Mouse (Mus musculus): ENCODE measurements around the gene 9430038I01Rik. TPM values are rescaled to one million over a fixed set of nuclear protein-coding genes. Genes with fewer than 3 reads are reported as not detected.
"Not testable (repeated sequence)": the region's sequence is repeated elsewhere in the genome, so short reads cannot be mapped to it uniquely, and the experiment has no call there.

Gene 9430038I01Rik
- total RNA-seq (2017): 18.2 to 26.9 TPM (median 23.7 TPM) in 3 replicates

GRCm38 (mm10) chr7:137410337-137411197 is at the start of gene 9430038I01Rik:
Gene 9430038I01Rik (minus strand): TSS chr7:137410762.
- ATAC-seq (replicated peaks; ENCODE audit: insufficient number of reproducible peaks, low FRiP score, low TSS enrichment, poor library complexity, severe bottlenecking): peak; percentile 94

- ATAC-seq (replicated peaks; ENCODE audit: insufficient number of reproducible peaks, low FRiP score, low TSS enrichment, poor library complexity, severe bottlenecking): no peak
Observed at GRCm38 (mm10) chr7:137445321-137445720, 34.8 kb upstream of the 9430038I01Rik start.

- no peak for ATAC-seq (replicated peaks; ENCODE audit: insufficient number of reproducible peaks, low FRiP score, low TSS enrichment, poor library complexity, severe bottlenecking)
Observed at GRCm38 (mm10) chr7:137442951-137443350, 32.4 kb upstream of the 9430038I01Rik start.

GRCm38 (mm10) chr7:137438962-137439361 is 28.4 kb upstream of the 9430038I01Rik start:
- ATAC-seq (replicated peaks; ENCODE audit: insufficient number of reproducible peaks, low FRiP score, low TSS enrichment, poor library complexity, severe bottlenecking): not testable (repeated sequence)

GRCm38 (mm10) chr7:137438179-137438550 is 27.6 kb upstream of the 9430038I01Rik start:
- ATAC-seq (replicated peaks; ENCODE audit: insufficient number of reproducible peaks, low FRiP score, low TSS enrichment, poor library complexity, severe bottlenecking): no peak

GRCm38 (mm10) chr7:137437440-137438178 is 27.0 kb upstream of the 9430038I01Rik start, which contains the start of gene Glrx3:
Gene Glrx3 (plus strand): TSS chr7:137437614.
- peak; percentile 100 for ATAC-seq (replicated peaks; ENCODE audit: insufficient number of reproducible peaks, low FRiP score, low TSS enrichment, poor library complexity, severe bottlenecking)

- no peak for ATAC-seq (replicated peaks; ENCODE audit: insufficient number of reproducible peaks, low FRiP score, low TSS enrichment, poor library complexity, severe bottlenecking)
Observed at GRCm38 (mm10) chr7:137436901-137437300, 26.3 kb upstream of the 9430038I01Rik start.

GRCm38 (mm10) chr7:137431769-137432603 is 21.4 kb upstream of the 9430038I01Rik start:
- ATAC-seq (replicated peaks; ENCODE audit: insufficient number of reproducible peaks, low FRiP score, low TSS enrichment, poor library complexity, severe bottlenecking): no peak

GRCm38 (mm10) chr7:137426693-137427092 is 16.1 kb upstream of the 9430038I01Rik start:
- ATAC-seq (replicated peaks; ENCODE audit: insufficient number of reproducible peaks, low FRiP score, low TSS enrichment, poor library complexity, severe bottlenecking): no peak

GRCm38 (mm10) chr7:137421236-137421635 is 10.7 kb upstream of the 9430038I01Rik start:
- peak; percentile 88 for ATAC-seq (replicated peaks; ENCODE audit: insufficient number of reproducible peaks, low FRiP score, low TSS enrichment, poor library complexity, severe bottlenecking)

- ATAC-seq (replicated peaks; ENCODE audit: insufficient number of reproducible peaks, low FRiP score, low TSS enrichment, poor library complexity, severe bottlenecking): peak; percentile 87
Observed at GRCm38 (mm10) chr7:137420550-137420949, 10.0 kb upstream of the 9430038I01Rik start.

GRCm38 (mm10) chr7:137414710-137415109 is 4.1 kb upstream of the 9430038I01Rik start:
- ATAC-seq (replicated peaks; ENCODE audit: insufficient number of reproducible peaks, low FRiP score, low TSS enrichment, poor library complexity, severe bottlenecking): no peak

GRCm38 (mm10) chr7:137407428-137408058 is 3.0 kb downstream of the 9430038I01Rik start:
- no peak for ATAC-seq (replicated peaks; ENCODE audit: insufficient number of reproducible peaks, low FRiP score, low TSS enrichment, poor library complexity, severe bottlenecking)

- ATAC-seq (replicated peaks; ENCODE audit: insufficient number of reproducible peaks, low FRiP score, low TSS enrichment, poor library complexity, severe bottlenecking): no peak
Observed at GRCm38 (mm10) chr7:137404146-137404545, 6.4 kb downstream of the 9430038I01Rik start.

- no peak for ATAC-seq (replicated peaks; ENCODE audit: insufficient number of reproducible peaks, low FRiP score, low TSS enrichment, poor library complexity, severe bottlenecking)
Observed at GRCm38 (mm10) chr7:137398973-137399372, 11.6 kb downstream of the 9430038I01Rik start.

- no peak for ATAC-seq (replicated peaks; ENCODE audit: insufficient number of reproducible peaks, low FRiP score, low TSS enrichment, poor library complexity, severe bottlenecking)
Observed at GRCm38 (mm10) chr7:137397361-137397910, 13.1 kb downstream of the 9430038I01Rik start.

GRCm38 (mm10) chr7:137395421-137395820 is 15.1 kb downstream of the 9430038I01Rik start:
- no peak for ATAC-seq (replicated peaks; ENCODE audit: insufficient number of reproducible peaks, low FRiP score, low TSS enrichment, poor library complexity, severe bottlenecking)

GRCm38 (mm10) chr7:137387863-137388262 is 22.7 kb downstream of the 9430038I01Rik start:
- ATAC-seq (replicated peaks; ENCODE audit: insufficient number of reproducible peaks, low FRiP score, low TSS enrichment, poor library complexity, severe bottlenecking): no peak
